ENCODE assay signal across 8 mouse cellular contexts in genomic region chr8:117498915-117499540, GRCm38 (mm10). TPM values are rescaled to one million over a fixed set of nuclear protein-coding genes. Genes with fewer than 3 reads are reported as not detected.
A peak's percentile ranks its signal among the peaks of the same experiment; 100 is the strongest.
DNase-seq lines count a peak whose midpoint lies in the region; ATAC-seq and TF ChIP-seq lines count a peak whose summit lies in the region.

No protein-coding gene starts in this region.

- H3K36me3 ChIP-seq in megakaryocyte, embryonic 14.5 days (replicated peaks; ENCODE audit: low read length) = peaks cover 34% of the 10 kb centered on the region
- no peaks in the 10 kb centered on the region for H3K36me3 ChIP-seq in liver, embryonic 11.5 days (ENCODE audit: control insufficient read depth, insufficient read depth, low read length)
- H3K36me3 ChIP-seq in splenic B cell, adult 2 months (ENCODE audit: control insufficient read depth, insufficient read depth, low read length, poor library complexity, severe bottlenecking) = 0 out of 2 replicates have a peak, but pooled peaks cover under 1% of the 10 kb centered on the region

- no peak overlapping the region for H3K27ac ChIP-seq in embryonic fibroblast, embryonic 13.5 days (ENCODE audit: insufficient read depth, low read length)
- H3K27ac ChIP-seq in liver, embryonic 11.5 days (ENCODE audit: low read depth, low read length) = no peak overlapping the region

- TF ChIP-seq POLR2A in embryonic fibroblast, embryonic 13.5 days (IDR thresholded peaks at IDR 0.05; ENCODE audit: low read depth, low read length) = no peak

- peaks cover 70% of the 10 kb centered on the region for H3K4me1 ChIP-seq in megakaryocyte, embryonic 14.5 days
- no peaks in the 10 kb centered on the region for H3K4me1 ChIP-seq in embryonic fibroblast, embryonic 13.5 days (ENCODE audit: control insufficient read depth, insufficient read depth, low read length)
- H3K4me1 ChIP-seq in liver, embryonic 11.5 days (replicated peaks; ENCODE audit: control insufficient read depth, insufficient read depth, low read length) = peaks cover 6% of the 10 kb centered on the region

- TF ChIP-seq CTCF in embryonic fibroblast, embryonic 13.5 days (IDR thresholded peaks at IDR 0.05; ENCODE audit: borderline replicate concordance, insufficient read depth, low read length) = no peak

- H3K9ac ChIP-seq in liver, embryonic 11.5 days (ENCODE audit: low read depth, low read length) = peak overlapping the region; percentile 71

- H3K4me2 ChIP-seq in liver, embryonic 11.5 days = peak overlapping the region; percentile 100

- H3K27me3 ChIP-seq in megakaryocyte, embryonic 14.5 days (replicated peaks) = no peaks in the 10 kb centered on the region
- H3K27me3 ChIP-seq in liver, embryonic 11.5 days (replicated peaks; ENCODE audit: control insufficient read depth, insufficient read depth, low read length) = peaks cover 18% of the 10 kb centered on the region
- H3K27me3 ChIP-seq in splenic B cell, adult 2 months (ENCODE audit: control insufficient read depth, insufficient read depth, low read length, poor library complexity, severe bottlenecking) = no peaks in the 10 kb centered on the region

- no peak for ATAC-seq in megakaryocyte, adult 5-6 weeks (ENCODE audit: poor library complexity, severe bottlenecking)
- no peak for ATAC-seq in liver, embryonic 11.5 days (replicated peaks; ENCODE audit: low FRiP score)

- DNase-seq in liver, embryonic 11.5 days (ENCODE audit: low spot score) = no peak
- peak; percentile 59 for DNase-seq in splenic B cell, adult 2 months (ENCODE audit: low read depth, low spot score)
- DNase-seq in right cerebral cortex, postnatal 25 days = no peak
- DNase-seq in gastrocnemius, postnatal 25 days = no peak
- no peak for DNase-seq in kidney, postnatal 10 days

- H3K9me3 ChIP-seq in megakaryocyte, embryonic 14.5 days = no peaks in the 10 kb centered on the region
- no peaks in the 10 kb centered on the region for H3K9me3 ChIP-seq in liver, embryonic 11.5 days (ENCODE audit: control insufficient read depth, low read length)

- peak overlapping the region; percentile 95 for H3K4me3 ChIP-seq in megakaryocyte, embryonic 14.5 days (replicated peaks)
- peak overlapping the region; percentile 69 for H3K4me3 ChIP-seq in embryonic fibroblast, embryonic 13.5 days (ENCODE audit: insufficient read depth, low read length)
- peak overlapping the region; percentile 74 for H3K4me3 ChIP-seq in liver, embryonic 11.5 days (ENCODE audit: low read depth, low read length)

- 12% methylated on average over 20 of the region's 20 CpGs for WGBS in liver, embryonic 11.5 days

RNA-seq across cellular contexts. Expression of gene Plcg2, which starts 0.9 kb away (rescaled TPM):
- 36.0 and 76.6 TPM in 2 replicates for polyA plus RNA-seq in megakaryocyte, embryonic 14.5 days (2012; ENCODE audit: insufficient read depth, low replicate concordance)
- total RNA-seq in megakaryocyte, adult 5-6 weeks (2015) = 104 and 105 TPM in 2 replicates
- total RNA-seq in megakaryocyte, adult 5-6 weeks (2017) = 164 and 180 TPM in 2 replicates
- 2.6 and 3.2 TPM in 2 replicates for polyA plus RNA-seq in embryonic fibroblast, embryonic 13.5 days (2011; ENCODE audit: insufficient read length, low read depth, missing spikeins)
- 14.8 and 17.4 TPM in 2 replicates for polyA plus RNA-seq in liver, embryonic 11.5 days (2014; fragmentation: Nextera tagmentation; extraction: Ambion mirVana)
- total RNA-seq in gastrocnemius, postnatal 25 days (2021) = 1 to 10 TPM in 1 of 2 experiments, under 1 TPM in 1; 0.77 to 1.5 TPM
